Mouse (Mus musculus): ENCODE measurements around the gene Usp4.

Gene Usp4

GRCm38 (mm10) chr9:108409535-108409934 lies 61.9 kb downstream of the Usp4 start:
- no peak for DNase-seq (ENCODE audit: extremely low spot score, low spot score)

- no peak for DNase-seq (ENCODE audit: extremely low spot score, low spot score)
These were observed 63.8 kb downstream of the Usp4 start for GRCm38 (mm10) chr9:108411381-108411942.

GRCm38 (mm10) chr9:108412221-108412620 lies 64.6 kb downstream of the Usp4 start:
- DNase-seq (ENCODE audit: extremely low spot score, low spot score): no peak

DNA sequence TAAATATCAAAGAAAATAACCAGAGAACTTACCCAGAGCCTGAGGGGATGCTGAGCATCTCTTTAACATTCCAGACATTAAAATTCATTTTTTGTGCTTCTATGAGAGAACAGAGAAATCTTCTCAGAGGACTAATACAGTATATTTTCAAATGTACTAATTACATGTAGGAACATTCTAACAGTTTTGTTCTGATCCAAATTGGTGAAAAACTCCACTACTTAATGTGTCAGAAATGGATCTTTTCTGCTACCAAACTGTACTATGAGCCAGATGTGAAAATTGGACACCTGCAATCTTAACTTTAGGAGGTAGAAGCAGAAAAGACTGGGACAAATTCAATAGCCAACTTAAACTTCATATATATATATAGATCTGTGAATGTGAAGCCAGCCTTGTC lies 80.7 kb downstream of the Usp4 start, which contains the start of gene Ccdc36:
TSS of gene Ccdc36 (minus strand) at position 101 of the 400 bp plus-strand sequence.
- DNase-seq (ENCODE audit: extremely low spot score, low spot score): no peak

GRCm38 (mm10) chr9:108431431-108432067 lies 83.9 kb downstream of the Usp4 start:
- peak; percentile 31 for DNase-seq (ENCODE audit: extremely low spot score, low spot score)

DNA sequence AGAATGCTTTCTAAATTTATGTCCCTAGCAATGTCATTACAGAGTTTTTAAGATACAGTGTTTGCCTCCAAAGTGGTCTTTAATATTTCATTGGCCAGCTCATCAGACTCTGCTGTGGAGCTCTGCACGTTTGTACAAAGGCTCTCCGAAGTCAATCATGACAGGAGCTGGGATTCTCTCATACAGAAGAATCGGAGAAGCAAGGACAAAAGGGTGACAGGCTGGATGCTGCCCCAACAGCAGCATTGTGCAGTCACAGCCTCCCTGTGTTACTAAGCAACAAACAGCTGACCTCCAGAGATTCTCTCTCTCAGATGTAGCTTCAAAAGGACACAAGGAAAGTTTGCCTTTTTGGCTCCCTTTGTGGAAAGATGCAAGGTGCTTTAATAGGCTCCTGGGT lies 88.5 kb downstream of the Usp4 start, which contains the start of gene BC048562:
TSS of gene BC048562 (plus strand) at position 301 of the 400 bp plus-strand sequence.
- DNase-seq (ENCODE audit: extremely low spot score, low spot score): no peak

GRCm38 (mm10) chr9:108439176-108439575 lies 91.5 kb downstream of the Usp4 start:
- no peak for DNase-seq (ENCODE audit: extremely low spot score, low spot score)

DNA sequence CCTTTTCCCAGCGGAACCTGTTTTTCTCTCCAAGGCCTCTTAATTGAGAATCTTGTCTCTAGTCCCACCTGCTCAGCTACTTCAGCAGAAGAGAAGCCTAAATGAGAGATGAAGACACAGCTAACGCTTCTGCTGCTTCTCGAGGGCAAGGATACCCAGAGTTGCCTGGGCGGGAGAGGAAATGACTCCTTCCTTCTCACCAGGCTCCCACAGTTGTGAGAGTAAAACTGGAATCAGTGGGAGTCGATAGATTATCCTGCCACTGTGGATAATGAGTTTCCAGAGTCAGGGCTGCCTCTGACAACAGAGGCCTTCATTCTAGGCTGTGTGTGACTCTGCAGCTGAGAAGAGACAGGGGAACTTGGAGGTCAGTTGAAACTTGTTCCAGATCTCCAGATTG lies 92.8 kb downstream of the Usp4 start:
- DNase-seq (ENCODE audit: extremely low spot score, low spot score): no peak

GRCm38 (mm10) chr9:108441236-108441919 lies 93.7 kb downstream of the Usp4 start:
- DNase-seq (ENCODE audit: extremely low spot score, low spot score): no peak

All from neural tube, embryonic 10.5 days (tissue).